Mouse (Mus musculus) midbrain, postnatal 0 days (tissue): ENCODE measurements around the gene Skint10. TPM values are rescaled to one million over a fixed set of nuclear protein-coding genes. Genes with fewer than 3 reads are reported as not detected.

ENCODE experiments used
- ATAC-seq: fragments of 200-750 bp; cut with Nextera tagmentation; 2 replicates; pipeline ENCODE4 v1.8.0; 2017; ENCODE audit warnings: moderate number of reproducible peaks, mild to moderate bottlenecking, moderate TSS enrichment, moderate library complexity; ENCODE audit not compliant: low FRiP score
- DNase-seq: peaks from one replicate; pipeline ENCODE4 v3.0.0-alpha.2; 2015; ENCODE audit warnings: low spot score
- H3K27ac ChIP-seq: fragments of 300-500 bp; sonication (generic); 2 replicates; pipeline ENCODE4 v1.5.1; 2014; ENCODE audit warnings: low read depth, mild to moderate bottlenecking, low read length, mixed read lengths
- H3K27me3 ChIP-seq: fragments of 300-500 bp; sonication (generic); 2 replicates; pipeline ENCODE4 v1.6.1; 2014; ENCODE audit warnings: low read length, control low read depth, mixed read lengths; ENCODE audit not compliant: insufficient read depth
- H3K36me3 ChIP-seq: fragments of 300-500 bp; sonication (generic); 2 replicates; pipeline ENCODE4 v1.6.1; 2014; ENCODE audit warnings: low read length, control low read depth, mixed read lengths; ENCODE audit not compliant: insufficient read depth
- H3K4me1 ChIP-seq: fragments of 300-500 bp; sonication (generic); 2 replicates; pipeline ENCODE4 v1.6.1; 2014; ENCODE audit warnings: mild to moderate bottlenecking, control low read depth, antibody characterized with exemption, low read length, mixed read lengths; ENCODE audit not compliant: insufficient read depth
- H3K4me2 ChIP-seq: fragments of 300-500 bp; sonication (generic); 2 replicates; pipeline ENCODE4 v1.6.1; 2014; ENCODE audit warnings: low read depth, mild to moderate bottlenecking, low read length, mixed read lengths; ENCODE audit not compliant: poor library complexity, severe bottlenecking
- H3K4me3 ChIP-seq: fragments of 300-500 bp; sonication (generic); 2 replicates; pipeline ENCODE4 v1.5.1; 2014; ENCODE audit warnings: low read depth, mild to moderate bottlenecking, low read length, moderate library complexity
- H3K9ac ChIP-seq: fragments of 300-500 bp; sonication (generic); replicated peaks from 2 replicates; pipeline ENCODE4 v1.6.1; 2014; ENCODE audit warnings: mild to moderate bottlenecking, low read length, moderate library complexity, mixed read lengths; ENCODE audit not compliant: poor library complexity, severe bottlenecking
- H3K9me3 ChIP-seq: fragments of 300-500 bp; sonication (generic); 2 replicates; pipeline ENCODE4 v1.6.1; 2016; ENCODE audit warnings: low read length, control low read depth
- CTCF ChIP-seq: IDR thresholded peaks from 2 replicates; pipeline ENCODE4 v1.5.1; 2016; ENCODE audit warnings: antibody characterized with exemption, mild to moderate bottlenecking
- WGBS: fragments of 180-500 bp; shearing (Covaris S2); extraction: QIAGEN DNeasy Blood & Tissue Kit; methylation state at CpG from one replicate; pipeline ENCODE4 v1.1.7; 2014; 5-methylcytosine and 5-hydroxymethylcytosine counted together
- polyA plus RNA-seq: library from polyadenylated mRNA; unstranded; fragments of >200 nt; fragmentation: Nextera tagmentation; extraction: Ambion mirVana; gene quantifications from 2 replicates; pipeline ENCODE4 v1.2.1, GENCODE M21; 2015
- total RNA-seq: library from RNA; depleted of rRNA; stranded (reverse); fragments of >200 nt; gene quantifications from 2 replicates; pipeline ENCODE4 v1.2.3, GENCODE M21; 2014; rRNA removed

Gene Skint10
- not detected in 2 replicates for total RNA-seq
- polyA plus RNA-seq, result not detected in 2 replicates

DNA sequence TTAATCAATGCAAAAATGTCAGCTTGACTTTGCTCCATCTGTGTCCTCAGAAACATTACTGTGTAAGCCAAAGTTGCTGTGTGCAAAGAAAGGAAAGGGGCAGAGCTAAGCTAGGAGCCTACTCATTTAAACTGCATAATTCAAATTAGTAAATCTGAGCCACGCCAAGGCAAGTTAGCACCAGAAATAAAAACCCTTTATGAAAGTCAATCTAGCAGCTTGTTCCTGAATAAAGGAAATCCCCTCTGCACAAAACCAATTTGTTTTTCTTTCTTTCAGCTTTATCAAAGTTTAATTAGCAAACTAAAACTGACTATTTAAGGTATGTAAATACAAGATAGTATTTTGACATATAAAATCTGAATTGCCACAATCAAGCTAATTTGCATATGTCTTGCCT, at the start of gene Skint10:
TSS of gene Skint10 (minus strand) at position 101 of the 400 bp plus-strand sequence.
- ATAC-seq, result no peak

DNA sequence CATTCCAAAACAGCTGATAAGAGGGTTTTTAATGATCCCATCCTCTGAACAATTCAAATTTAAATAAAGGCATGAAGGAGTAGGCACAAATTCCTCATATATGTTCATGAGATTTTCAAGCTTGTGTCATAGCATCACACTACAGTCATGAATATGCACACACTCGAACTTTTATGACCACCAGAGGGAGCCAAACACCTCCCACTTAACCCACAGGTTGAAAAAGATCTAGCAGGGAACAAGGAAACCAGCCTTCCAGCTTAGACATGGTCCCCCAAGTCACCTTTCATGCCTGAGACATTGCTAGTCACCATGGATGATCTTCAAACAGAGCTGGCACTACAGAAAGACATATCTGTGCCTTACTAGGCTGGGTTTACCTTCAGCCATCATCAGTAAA, 16.0 kb upstream of the Skint10 start:
- H3K4me2 ChIP-seq, result no peak overlapping the region
- H3K9me3 ChIP-seq, result peaks cover 40% of the 10 kb centered on the region
- no peak overlapping the region for H3K9ac ChIP-seq
- H3K27me3 ChIP-seq, result no peaks in the 10 kb centered on the region
- H3K27ac ChIP-seq, result no peak overlapping the region
- no peak for TF ChIP-seq CTCF
- no peaks in the 10 kb centered on the region for H3K4me1 ChIP-seq
- H3K4me3 ChIP-seq, result no peak overlapping the region
- ATAC-seq, result no peak
- 5% methylated on average over 1 of the region's 1 CpGs for WGBS
- no peak for DNase-seq
- H3K36me3 ChIP-seq, result no peaks in the 10 kb centered on the region

More for the DNA sequence above, at the start of gene Skint10:
- no peak within 1 kb of the TSS for H3K4me3 ChIP-seq
- no peaks in the 10 kb centered on the region for H3K27me3 ChIP-seq
- H3K4me1 ChIP-seq, result no peaks in the 10 kb centered on the region
- no peak within 1 kb of the TSS for H3K27ac ChIP-seq
- TF ChIP-seq CTCF, result no peak
- DNase-seq, result no peak
- WGBS, result 76% methylated on average over 1 of the region's 1 CpGs
- H3K36me3 ChIP-seq, result no peaks in the 10 kb centered on the region
- no peak within 1 kb of the TSS for H3K9ac ChIP-seq
- no peak within 1 kb of the TSS for H3K4me2 ChIP-seq
- H3K9me3 ChIP-seq, result peaks cover 24% of the 10 kb centered on the region

Other genes with a start within 250 kb of the Skint10 start
- not detected in 2 replicates for gene Skint2, start 217.7 kb downstream of the Skint10 start, total RNA-seq
- not detected in 2 replicates for gene Skint2, start 217.7 kb downstream of the Skint10 start, polyA plus RNA-seq